Mouse (Mus musculus): ENCODE data around the gene Drc3. TPM values are rescaled to one million over a fixed set of nuclear protein-coding genes. Genes with fewer than 3 reads are reported as not detected.

The Drc3 gene
- polyA plus RNA-seq, 1 experiment: not detected

GRCm38 (mm10) chr11:60384762-60385421 is 31.8 kb downstream of the Drc3 start:
- Histone ChIP-seq H3K9me3 (peaks cover 6% of the 10 kb centered on the region; the same call in 1 of the 2 replicates), H3K27me3 (replicated peaks) (peaks cover 65% of the 10 kb centered on the region), H3K36me3 (replicated peaks; ENCODE audit: low read length) (no peaks in the 10 kb centered on the region), H3K4me1 (peaks cover 15% of the 10 kb centered on the region; the same call in 1 of the 2 replicates), H3K4me3 (replicated peaks) (no peak overlapping the region)
- TF ChIP-seq GATA1 (IDR thresholded peaks at IDR 0.05; ENCODE audit: borderline replicate concordance, low read length) (no peak), FLI1 (IDR thresholded peaks at IDR 0.05; ENCODE audit: low read length) (no peak)

DNA sequence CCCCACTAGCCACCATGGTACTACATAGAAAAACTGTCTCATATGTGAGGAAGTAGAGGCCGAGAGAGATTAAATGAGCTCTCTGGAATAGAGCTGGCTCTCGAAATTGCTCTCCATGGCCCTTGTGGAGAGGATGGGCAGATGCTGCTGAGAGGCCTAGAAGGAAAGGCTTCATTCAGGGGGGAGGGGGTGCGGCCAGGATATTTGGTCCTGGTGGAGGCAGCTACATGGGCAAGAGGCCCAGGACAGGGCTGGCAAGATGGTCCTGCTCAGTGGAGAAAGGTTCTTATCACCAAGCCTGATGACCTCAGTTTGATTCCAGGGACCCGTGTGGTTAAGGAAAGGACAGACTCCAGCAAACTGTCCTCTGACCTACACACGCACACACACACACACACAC is 32.8 kb downstream of the Drc3 start:
- Histone ChIP-seq H3K27me3 (replicated peaks) (peaks cover 64% of the 10 kb centered on the region), H3K9me3 (peaks cover 6% of the 10 kb centered on the region; the same call in 1 of the 2 replicates), H3K36me3 (replicated peaks; ENCODE audit: low read length) (no peaks in the 10 kb centered on the region), H3K4me3 (replicated peaks) (no peak overlapping the region), H3K4me1 (peaks cover 16% of the 10 kb centered on the region)
- TF ChIP-seq FLI1 (IDR thresholded peaks at IDR 0.05; ENCODE audit: low read length) (no peak), GATA1 (IDR thresholded peaks at IDR 0.05; ENCODE audit: borderline replicate concordance, low read length) (no peak)

DNA sequence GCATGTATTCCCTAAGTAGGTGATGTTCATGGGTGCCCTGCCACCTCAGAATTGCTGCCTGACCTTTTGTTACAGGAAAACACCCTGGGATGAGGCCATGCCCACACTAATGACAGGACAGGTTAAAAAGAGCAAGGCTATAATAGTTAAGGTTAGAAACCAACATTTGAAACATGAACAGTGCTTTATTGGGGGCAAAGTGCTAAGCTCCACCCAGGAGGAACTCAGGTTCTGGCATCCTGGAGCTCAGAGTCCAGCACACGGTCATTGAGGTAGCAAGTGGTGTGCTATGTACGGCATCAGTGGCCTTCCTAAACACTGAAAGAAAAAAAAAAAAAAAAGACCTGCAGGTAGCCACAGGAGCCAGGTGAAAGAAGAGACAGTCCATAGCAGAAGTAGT is 34.8 kb downstream of the Drc3 start:
- H3K36me3 ChIP-seq (replicated peaks; ENCODE audit: low read length): no peaks in the 10 kb centered on the region
- H3K27me3 ChIP-seq (replicated peaks): peaks cover 59% of the 10 kb centered on the region
- H3K4me3 ChIP-seq (replicated peaks): no peak overlapping the region
- peaks cover 21% of the 10 kb centered on the region for H3K4me1 ChIP-seq
- peaks cover 6% of the 10 kb centered on the region; the same call in 1 of the 2 replicates for H3K9me3 ChIP-seq
- TF ChIP-seq GATA1 (IDR thresholded peaks at IDR 0.05; ENCODE audit: borderline replicate concordance, low read length): no peak
- TF ChIP-seq FLI1 (IDR thresholded peaks at IDR 0.05; ENCODE audit: low read length): no peak

- H3K9me3 ChIP-seq: no peaks in the 10 kb centered on the region
Observed at GRCm38 (mm10) chr11:60391346-60391745, 38.2 kb downstream of the Drc3 start.

DNA sequence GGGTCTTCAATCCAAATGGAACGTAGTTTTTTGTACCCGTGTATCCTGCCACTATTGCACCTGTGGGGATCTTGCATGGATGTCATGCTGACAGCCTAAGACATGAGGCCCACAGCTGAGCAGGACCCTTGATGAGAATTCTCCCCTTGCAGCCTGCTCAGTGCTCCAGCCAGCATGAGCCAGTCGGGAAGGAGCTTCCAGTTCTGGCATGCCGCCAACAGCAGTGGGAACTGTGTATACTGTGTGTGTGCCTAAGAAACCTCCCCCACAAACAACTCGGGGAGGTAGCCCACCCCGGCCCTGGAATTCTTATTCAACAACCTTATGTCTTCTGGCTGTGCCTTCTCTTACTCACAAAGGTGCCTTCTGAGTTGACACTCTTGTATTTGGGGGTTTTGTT is 43.4 kb downstream of the Drc3 start:
- Histone ChIP-seq H3K36me3 (replicated peaks; ENCODE audit: low read length) (peaks cover 20% of the 10 kb centered on the region), H3K4me1 (no peaks in the 10 kb centered on the region; the same call in 1 of the 2 replicates), H3K9me3 (no peaks in the 10 kb centered on the region), H3K4me3 (replicated peaks) (no peak overlapping the region), H3K27me3 (replicated peaks) (peaks cover 9% of the 10 kb centered on the region)
- no peak for TF ChIP-seq GATA1 (IDR thresholded peaks at IDR 0.05; ENCODE audit: borderline replicate concordance, low read length)
- TF ChIP-seq FLI1 (IDR thresholded peaks at IDR 0.05; ENCODE audit: low read length): no peak

More at GRCm38 (mm10) chr11:60391346-60391745, 38.2 kb downstream of the Drc3 start:
- Histone ChIP-seq H3K4me3 (replicated peaks) (no peak overlapping the region), H3K27me3 (replicated peaks) (peaks cover 42% of the 10 kb centered on the region), H3K4me1 (peaks cover 13% of the 10 kb centered on the region), H3K36me3 (replicated peaks; ENCODE audit: low read length) (no peaks in the 10 kb centered on the region)
- TF ChIP-seq GATA1 (IDR thresholded peaks at IDR 0.05; ENCODE audit: borderline replicate concordance, low read length) (no peak), FLI1 (IDR thresholded peaks at IDR 0.05; ENCODE audit: low read length) (no peak)

DNA sequence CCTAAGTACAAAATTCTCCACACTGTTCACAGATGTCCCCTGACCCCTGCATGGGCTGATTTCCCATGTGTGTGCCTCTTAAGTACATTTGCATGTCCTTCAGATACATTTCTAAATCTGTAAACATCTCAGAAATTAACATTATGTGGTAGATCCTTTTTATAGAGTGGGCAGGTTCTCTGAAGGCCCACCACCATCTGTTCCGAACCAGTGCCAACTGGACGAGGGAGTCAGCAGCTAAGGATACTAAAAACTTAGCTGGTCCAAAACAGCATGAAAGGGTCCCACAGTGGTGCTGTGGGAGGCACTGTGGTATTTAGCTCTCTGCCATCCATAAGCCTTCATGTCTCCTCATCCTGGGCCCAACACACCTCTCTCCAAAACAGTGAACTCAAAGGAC is 44.0 kb downstream of the Drc3 start:
- H3K4me3 ChIP-seq (replicated peaks): no peak overlapping the region
- peaks cover 9% of the 10 kb centered on the region for H3K27me3 ChIP-seq (replicated peaks)
- H3K4me1 ChIP-seq: no peaks in the 10 kb centered on the region
- H3K36me3 ChIP-seq (replicated peaks; ENCODE audit: low read length): peaks cover 27% of the 10 kb centered on the region
- no peaks in the 10 kb centered on the region for H3K9me3 ChIP-seq
- no peak for TF ChIP-seq GATA1 (IDR thresholded peaks at IDR 0.05; ENCODE audit: borderline replicate concordance, low read length)
- TF ChIP-seq FLI1 (IDR thresholded peaks at IDR 0.05; ENCODE audit: low read length): no peak

- Histone ChIP-seq H3K36me3 (replicated peaks; ENCODE audit: low read length) (peaks cover 95% of the 10 kb centered on the region), H3K4me1 (no peaks in the 10 kb centered on the region), H3K27me3 (replicated peaks) (no peaks in the 10 kb centered on the region), H3K9me3 (no peaks in the 10 kb centered on the region), H3K4me3 (replicated peaks) (no peak overlapping the region)
- no peak for TF ChIP-seq FLI1 (IDR thresholded peaks at IDR 0.05; ENCODE audit: low read length)
- TF ChIP-seq GATA1 (IDR thresholded peaks at IDR 0.05; ENCODE audit: borderline replicate concordance, low read length): no peak
Observed at GRCm38 (mm10) chr11:60406606-60407005, 53.5 kb downstream of the Drc3 start.

- peaks cover 32% of the 10 kb centered on the region for H3K4me1 ChIP-seq
- peaks cover 42% of the 10 kb centered on the region for H3K36me3 ChIP-seq (replicated peaks; ENCODE audit: low read length)
- H3K9me3 ChIP-seq: no peaks in the 10 kb centered on the region
- H3K27me3 ChIP-seq (replicated peaks): no peaks in the 10 kb centered on the region
- TF ChIP-seq FLI1 (IDR thresholded peaks at IDR 0.05; ENCODE audit: low read length) (no peak), GATA1 (IDR thresholded peaks at IDR 0.05; ENCODE audit: borderline replicate concordance, low read length) (no peak)
- no peak overlapping the region for H3K4me3 ChIP-seq (replicated peaks)
Observed at GRCm38 (mm10) chr11:60412173-60412572, 59.0 kb downstream of the Drc3 start.

DNA sequence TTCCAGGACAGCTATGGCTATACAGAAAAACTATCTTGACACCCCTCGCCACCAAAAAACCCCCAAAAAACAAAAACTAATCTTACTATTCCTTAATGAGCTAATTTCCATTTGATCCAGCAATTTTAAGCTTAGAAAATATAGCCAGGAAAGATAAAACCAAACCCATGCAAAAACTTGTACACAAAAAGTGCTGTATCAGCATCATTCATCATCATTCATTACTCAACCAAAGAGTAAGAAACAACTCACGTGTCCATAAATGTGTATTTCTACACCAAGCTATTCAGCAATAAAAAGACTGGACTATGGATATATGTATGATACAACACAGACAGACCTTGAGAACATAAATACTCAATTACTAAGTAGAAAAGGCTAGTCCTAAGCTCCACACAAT is 59.8 kb downstream of the Drc3 start:
- Histone ChIP-seq H3K4me1 (peaks cover 32% of the 10 kb centered on the region), H3K36me3 (replicated peaks; ENCODE audit: low read length) (peaks cover 34% of the 10 kb centered on the region), H3K27me3 (replicated peaks) (no peaks in the 10 kb centered on the region), H3K9me3 (no peaks in the 10 kb centered on the region), H3K4me3 (replicated peaks) (no peak overlapping the region)
- TF ChIP-seq FLI1 (IDR thresholded peaks at IDR 0.05; ENCODE audit: low read length) (no peak), GATA1 (IDR thresholded peaks at IDR 0.05; ENCODE audit: borderline replicate concordance, low read length) (no peak)

DNA sequence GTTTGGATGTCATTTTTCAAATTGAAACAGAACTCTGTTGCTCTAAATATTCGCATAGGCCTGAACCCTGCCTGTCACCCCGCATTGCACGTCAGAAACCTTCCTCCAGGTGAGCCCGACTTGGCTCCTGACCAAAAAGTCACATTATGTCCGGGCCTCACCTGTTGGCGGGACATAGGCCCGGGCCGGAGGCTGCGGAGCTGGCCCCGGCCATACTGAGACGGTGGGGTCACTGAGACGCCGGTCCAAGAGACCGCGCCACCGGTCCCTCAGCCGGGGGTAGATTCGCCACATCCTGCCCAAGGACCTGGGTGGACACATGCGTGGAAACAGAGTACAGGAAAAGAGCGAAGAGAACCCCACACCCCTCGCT is 63.4 kb downstream of the Drc3 start:
- peak overlapping the region; percentile 98 for H3K4me3 ChIP-seq (replicated peaks)
- TF ChIP-seq FLI1 (IDR thresholded peaks at IDR 0.05; ENCODE audit: low read length) (no peak), GATA1 (IDR thresholded peaks at IDR 0.05; ENCODE audit: borderline replicate concordance, low read length) (no peak)
- peaks cover 62% of the 10 kb centered on the region for H3K4me1 ChIP-seq
- H3K9me3 ChIP-seq: no peaks in the 10 kb centered on the region
- peaks cover 9% of the 10 kb centered on the region for H3K36me3 ChIP-seq (replicated peaks; ENCODE audit: low read length)
- no peaks in the 10 kb centered on the region for H3K27me3 ChIP-seq (replicated peaks)
